Mouse (Mus musculus) spleen, postnatal 14 days (tissue): ENCODE data around the gene Gm9803.
"Not testable (repeated sequence)": the region's sequence is repeated elsewhere in the genome, so short reads cannot be mapped to it uniquely, and the experiment has no call there.

ENCODE experiments used
- DNase-seq, 2 experiments: peaks; one replicate each; pipeline ENCODE4 v3.0.0; 2021 to 2022; ENCODE audit warnings: low spot score in 2 of 2

The Gm9803 gene

DNA sequence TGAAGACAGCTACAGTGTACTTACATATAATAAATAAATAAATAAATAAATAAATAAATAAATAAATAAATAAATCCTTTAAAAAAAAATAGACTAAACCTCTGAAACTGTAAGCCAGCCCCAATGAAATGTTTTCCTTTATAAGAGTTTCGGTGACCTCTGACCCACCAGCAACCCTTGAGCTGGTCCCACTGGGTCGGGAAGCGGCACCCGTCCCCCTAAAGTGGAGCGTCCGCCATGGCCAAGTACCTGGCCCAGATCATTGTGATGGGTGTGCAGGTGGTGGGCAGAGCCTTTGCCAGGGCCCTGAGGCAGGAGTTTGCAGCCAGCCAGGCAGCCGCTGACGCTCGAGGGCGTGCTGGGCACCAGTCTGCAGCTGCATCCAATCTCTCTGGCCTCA lies at the start of gene Gm9803:
Gene Gm9803, plus strand, starts transcription at position 154 of the 400 bp plus-strand sequence.
- DNase-seq: not testable (repeated sequence)

GRCm38 (mm10) chr10:43475376-43475775 lies 48.5 kb upstream of the Gm9803 start:
- peak in 1 of 2 experiments; percentile 20 for DNase-seq

DNA sequence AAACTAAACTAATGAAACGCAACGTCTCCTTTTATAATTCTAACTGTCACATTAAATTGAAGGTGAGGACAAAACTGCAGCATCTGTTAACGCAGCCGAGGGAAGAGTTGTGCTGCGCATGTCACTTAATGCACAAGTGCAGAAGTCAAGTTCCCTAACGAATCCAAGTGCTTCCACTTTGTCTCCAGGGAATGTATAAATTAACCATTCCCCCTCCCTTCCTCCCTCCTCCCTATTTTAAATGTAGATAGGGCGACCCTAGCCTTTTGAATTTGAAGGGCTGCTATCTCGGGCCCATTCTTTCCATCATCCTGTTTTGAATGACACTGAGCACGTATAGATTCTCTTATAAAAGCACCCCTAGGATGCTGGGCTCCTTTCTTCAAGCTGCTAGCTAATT lies 46.4 kb upstream of the Gm9803 start:
- DNase-seq: no peak

- DNase-seq: peak in 1 of 2 experiments; percentile 14
Measured at GRCm38 (mm10) chr10:43477865-43478681, 45.8 kb upstream of the Gm9803 start.

GRCm38 (mm10) chr10:43478751-43479435 lies 45.0 kb upstream of the Gm9803 start, which contains the start of gene Bend3:
Gene Bend3 (plus strand): TSS chr10:43478831.
- peak; percentile 16 to 44 for DNase-seq

GRCm38 (mm10) chr10:43479436-43480157 lies 44.3 kb upstream of the Gm9803 start:
- peak; percentile 82 to 84 for DNase-seq

DNA sequence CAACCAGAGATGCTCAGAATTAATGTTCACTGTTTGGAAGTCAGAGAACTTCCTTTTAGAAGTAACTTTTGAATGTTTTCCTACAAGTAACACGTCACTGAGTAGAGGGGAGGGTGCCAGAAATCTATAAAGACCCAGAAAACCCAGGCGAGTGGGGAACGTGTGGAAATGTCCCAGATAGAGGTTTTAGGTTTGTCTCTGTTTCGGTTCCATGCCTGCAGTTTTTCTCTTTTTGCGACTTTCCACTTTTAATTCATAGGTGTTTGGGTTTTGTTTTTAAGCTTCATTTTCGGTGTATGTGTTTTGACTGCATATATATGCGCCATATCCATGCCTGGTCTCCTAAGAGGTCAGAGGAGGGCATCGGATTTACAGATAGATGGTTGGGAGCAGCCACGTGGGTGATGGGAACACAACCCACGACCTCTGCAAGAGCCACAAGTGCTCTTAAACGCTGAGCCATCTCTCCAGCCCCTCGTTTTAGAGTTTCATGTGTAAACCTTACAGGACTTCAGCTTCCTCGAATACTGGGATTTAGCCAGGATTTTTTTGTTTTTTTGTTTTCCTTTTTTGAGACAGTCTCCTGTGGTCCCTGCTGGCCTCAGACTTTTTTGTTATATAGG lies 43.5 kb upstream of the Gm9803 start:
- no peak for DNase-seq

DNA sequence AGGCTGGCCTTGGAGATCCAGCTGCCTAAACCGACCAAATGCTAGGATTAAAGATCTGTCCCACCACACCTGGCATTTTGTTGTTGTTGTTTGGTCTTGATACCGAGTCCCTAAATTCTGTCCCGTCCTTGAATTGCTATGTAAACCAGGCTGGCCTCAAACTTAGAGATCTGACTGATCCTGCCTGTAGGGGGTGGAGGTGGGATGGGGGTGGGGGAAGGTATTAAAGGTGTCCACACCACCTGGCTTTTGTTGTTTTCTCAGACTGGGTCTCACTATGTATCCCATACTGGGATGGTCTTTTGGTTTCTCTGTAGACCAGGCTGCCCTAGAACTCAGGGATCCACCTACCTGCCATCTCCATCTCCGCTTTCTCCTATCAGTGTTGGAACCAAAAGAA lies 42.7 kb upstream of the Gm9803 start:
- no peak for DNase-seq

DNA sequence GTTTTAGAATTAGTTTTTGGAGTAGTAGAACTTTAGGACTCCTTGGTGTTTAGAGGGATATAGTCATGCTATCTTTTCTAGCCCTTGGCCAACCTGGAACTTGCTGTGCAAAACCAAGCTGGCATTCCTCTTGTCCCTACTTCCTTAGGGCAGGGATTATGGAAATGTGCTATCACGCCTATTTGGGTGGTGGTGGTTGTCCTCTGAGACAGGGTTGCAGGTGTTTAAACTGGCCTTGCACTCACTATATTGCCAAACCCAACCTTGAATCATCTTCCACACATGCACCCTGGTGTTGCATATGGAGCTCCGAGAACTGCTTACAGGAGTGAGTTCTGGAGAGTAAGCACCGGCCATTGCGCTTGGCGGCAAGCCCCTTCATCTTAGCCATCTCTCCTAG lies 41.9 kb upstream of the Gm9803 start:
- DNase-seq: no peak

- DNase-seq: no peak
Measured at GRCm38 (mm10) chr10:43483426-43483995, 40.4 kb upstream of the Gm9803 start.

- no peak for DNase-seq
Measured at GRCm38 (mm10) chr10:43485751-43486268, 38.1 kb upstream of the Gm9803 start.

DNA sequence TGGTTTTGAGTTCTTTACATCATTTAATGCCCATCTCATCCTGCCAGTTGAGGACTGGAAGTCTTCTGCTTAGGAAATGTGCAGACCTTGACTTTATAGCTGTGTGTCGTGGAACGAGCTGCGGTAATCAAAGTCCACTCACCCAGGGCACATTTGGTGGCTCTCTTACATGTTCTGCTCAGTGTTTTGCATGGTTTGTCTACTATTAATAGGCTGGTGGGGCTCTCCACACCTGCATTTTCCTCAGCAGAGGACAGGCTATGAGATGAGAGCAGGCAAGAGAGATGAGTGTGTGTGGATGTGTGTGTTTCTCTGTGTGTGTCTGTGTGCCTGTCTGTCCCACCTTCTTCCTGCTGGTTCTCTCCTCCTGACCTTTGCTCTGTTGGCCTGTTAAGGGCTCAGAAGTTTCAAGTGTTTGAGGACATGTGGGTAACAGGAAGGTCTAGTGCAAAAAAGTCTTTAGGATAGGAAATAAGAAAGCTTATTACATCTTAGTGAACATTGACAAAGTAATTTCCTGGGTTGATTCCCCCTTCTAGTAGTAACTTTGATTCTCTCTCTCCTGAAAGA lies 36.4 kb upstream of the Gm9803 start:
- DNase-seq: no peak

- DNase-seq: no peak
Measured at GRCm38 (mm10) chr10:43488258-43488657, 35.6 kb upstream of the Gm9803 start.

DNA sequence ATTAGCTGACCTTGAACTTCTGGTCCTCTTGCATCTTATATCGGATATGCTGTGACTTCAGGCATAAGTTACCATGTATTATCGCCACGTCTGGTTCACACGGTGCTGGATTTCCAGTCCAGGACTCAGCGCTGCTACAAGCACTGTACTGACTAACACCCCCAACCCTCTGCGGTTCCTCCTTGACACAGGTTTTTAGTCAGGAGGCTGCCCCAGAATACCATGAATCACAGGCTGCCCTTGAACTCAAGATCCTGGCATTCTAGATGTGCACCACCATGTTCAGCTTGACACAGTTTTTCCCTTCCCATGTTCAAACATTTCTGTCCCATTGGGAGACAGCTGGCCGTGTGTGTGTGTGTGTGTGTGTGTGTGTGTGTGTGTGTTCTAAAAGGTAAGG lies 34.7 kb upstream of the Gm9803 start:
- DNase-seq: no peak

DNA sequence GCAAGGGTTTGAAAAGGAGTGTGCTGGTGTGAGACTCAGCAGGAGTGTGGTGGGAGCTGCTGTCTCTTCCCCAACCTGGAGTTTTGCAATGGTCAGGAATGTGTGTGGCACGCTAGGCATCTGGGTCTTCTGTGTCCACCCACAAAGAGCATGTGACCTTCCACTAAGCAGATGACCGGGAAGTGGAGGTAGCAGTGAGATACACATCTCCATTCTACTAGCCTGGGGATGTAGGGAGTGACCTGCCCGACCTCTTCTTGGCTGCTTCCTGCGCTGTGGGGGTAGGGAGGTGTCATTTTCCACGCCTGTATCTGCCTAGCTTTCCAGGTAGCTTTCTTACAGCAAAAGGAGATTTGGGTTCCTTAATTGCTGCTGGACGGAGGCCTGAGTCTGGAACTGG lies 34.3 kb upstream of the Gm9803 start:
- DNase-seq: no peak

DNA sequence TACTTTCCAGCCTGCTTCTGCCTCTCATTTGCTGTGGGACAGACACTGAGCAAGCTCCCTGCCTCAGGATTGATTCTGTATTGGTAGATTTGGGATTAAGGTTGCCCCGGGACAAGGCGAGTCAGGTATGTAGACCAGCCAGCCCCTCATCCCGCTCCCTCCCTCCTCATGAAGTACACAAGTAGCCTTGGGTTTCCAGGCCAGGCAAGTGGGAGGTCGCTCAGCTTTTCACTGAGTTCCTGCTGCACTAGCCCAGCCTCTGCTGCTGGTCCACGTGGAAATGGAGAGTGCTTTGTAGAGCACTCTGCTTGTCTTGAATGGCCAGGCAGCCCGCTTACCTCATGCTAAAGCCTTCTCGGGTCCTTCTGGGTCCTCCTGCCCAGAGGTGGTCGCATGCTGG lies 33.9 kb upstream of the Gm9803 start:
- no peak for DNase-seq

GRCm38 (mm10) chr10:43490846-43491245 lies 33.0 kb upstream of the Gm9803 start:
- DNase-seq: no peak

GRCm38 (mm10) chr10:43502599-43502998 lies 21.3 kb upstream of the Gm9803 start:
- no peak for DNase-seq

DNA sequence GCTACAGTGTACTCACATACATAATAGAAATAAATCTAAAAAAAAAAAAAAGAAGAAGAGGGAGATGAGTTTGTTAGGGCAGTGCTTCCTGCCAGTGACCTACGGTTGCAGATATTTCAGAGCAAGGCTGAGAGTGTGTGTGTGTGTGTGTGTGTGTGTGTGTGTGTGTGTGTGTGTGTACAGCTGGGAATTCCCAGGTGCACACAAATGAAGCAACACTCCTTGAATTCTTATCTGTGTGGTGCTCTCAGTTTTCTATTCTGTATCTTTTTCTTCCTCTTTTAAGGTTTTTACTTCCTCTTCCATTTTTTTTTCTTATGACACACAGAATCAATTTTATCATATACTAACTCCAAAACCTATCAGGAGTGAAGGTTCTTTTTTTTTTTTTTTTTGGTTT lies 19.6 kb upstream of the Gm9803 start:
- DNase-seq: no peak

GRCm38 (mm10) chr10:43507051-43507450 lies 16.8 kb upstream of the Gm9803 start:
- no peak for DNase-seq

- no peak for DNase-seq
Measured at GRCm38 (mm10) chr10:43509228-43509627, 14.7 kb upstream of the Gm9803 start.
